Mouse (Mus musculus) liver, embryonic 14.5 days (tissue): ENCODE measurements around the gene Adrm1.

ENCODE experiments used
- CTCF ChIP-seq: IDR thresholded peaks from 2 replicates; pipeline ENCODE4 v1.5.1; 2016; ENCODE audit warnings: antibody characterized with exemption, low read depth, control low read depth
- EP300 ChIP-seq: IDR thresholded peaks from 2 replicates; pipeline ENCODE4 v1.6.1; 2016; ENCODE audit warnings: antibody characterized with exemption, low read depth

GRCm38 (mm10) chr2:180148551-180148950, 22.7 kb upstream of the Adrm1 start:
- no peak for TF ChIP-seq CTCF
- TF ChIP-seq EP300: no peak
